Mouse (Mus musculus): ENCODE results near the gene 1700017B05Rik. TPM values are rescaled to one million over a fixed set of nuclear protein-coding genes. Genes with fewer than 3 reads are reported as not detected.
"Not testable (repeated sequence)": the region's sequence is repeated elsewhere in the genome, so short reads cannot be mapped to it uniquely, and the experiment has no call there.

The 1700017B05Rik gene
- total RNA-seq, 2 experiments from 2014 or later, result 2.9 to 5.2 TPM

DNA sequence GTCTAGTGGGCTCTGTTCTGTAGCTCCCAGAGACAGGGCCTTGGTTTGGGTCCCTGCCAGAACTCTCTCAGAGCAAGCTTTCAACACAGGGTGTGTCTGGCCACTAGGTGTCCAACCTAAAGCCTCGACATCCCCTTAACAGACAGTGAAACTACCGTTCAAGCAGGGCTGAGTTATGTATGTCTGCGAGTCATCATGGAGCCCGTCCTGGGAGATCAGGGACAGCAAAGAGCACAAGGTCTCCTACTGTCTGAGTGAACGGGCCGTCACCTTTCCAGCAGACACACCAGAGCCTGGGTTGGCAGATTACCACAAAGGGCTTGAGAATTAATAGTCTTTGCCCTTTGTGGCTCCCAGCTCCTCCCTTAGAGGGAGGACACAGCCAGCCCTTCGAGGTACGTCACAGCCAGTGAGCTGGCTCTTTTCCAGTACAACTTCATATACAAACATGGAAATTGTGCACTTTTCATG is 15.2 kb downstream of the 1700017B05Rik start:
- DNase-seq, result no peak

DNA sequence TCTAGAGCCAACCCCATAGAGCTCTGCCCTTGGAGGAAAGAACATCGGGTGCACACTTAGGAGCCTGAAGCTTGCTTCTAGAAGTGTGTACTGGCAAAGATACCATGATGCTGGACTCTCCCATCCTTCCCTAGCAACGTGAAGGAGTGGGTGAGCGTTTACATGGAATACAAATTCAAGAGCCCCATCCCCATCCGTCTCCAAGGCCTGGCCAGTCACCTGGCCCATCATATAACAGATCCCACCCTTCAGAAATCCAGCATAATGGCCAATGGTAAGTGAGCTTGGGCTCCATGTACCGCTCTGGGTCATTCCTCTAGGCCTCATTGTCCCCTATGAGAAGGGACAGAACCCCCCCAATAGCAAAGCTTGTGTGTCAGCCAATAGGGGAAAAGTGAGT is 15.9 kb downstream of the 1700017B05Rik start:
- no peak for DNase-seq

DNA sequence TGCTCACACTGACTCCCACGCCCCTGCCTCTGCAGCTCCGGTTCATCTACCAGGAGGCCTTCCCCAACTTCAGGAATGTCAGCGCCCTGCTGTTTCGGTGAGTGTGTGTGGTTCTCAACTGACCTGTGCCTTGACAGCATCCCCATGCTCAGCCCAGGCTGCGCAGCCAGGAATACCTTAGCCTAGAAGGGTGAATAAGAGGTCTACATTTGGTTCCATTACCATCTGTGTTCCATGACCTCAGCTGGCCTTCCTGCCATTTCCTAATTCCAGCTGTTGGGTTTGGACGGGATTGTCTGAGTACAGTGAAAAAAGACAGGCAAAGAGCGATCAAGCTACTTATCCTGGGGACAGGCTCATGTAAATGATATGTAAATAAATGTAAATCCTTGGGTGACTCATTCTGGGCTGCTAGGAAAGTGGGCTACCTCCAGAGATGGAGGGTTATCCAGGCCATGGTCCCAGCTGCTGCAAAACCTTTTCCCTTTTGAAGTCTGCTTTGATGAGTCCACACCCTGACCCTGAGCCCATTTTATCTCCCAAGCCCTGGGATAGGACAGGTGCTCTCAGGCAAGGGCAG is 18.2 kb downstream of the 1700017B05Rik start:
- DNase-seq, result no peak

DNA sequence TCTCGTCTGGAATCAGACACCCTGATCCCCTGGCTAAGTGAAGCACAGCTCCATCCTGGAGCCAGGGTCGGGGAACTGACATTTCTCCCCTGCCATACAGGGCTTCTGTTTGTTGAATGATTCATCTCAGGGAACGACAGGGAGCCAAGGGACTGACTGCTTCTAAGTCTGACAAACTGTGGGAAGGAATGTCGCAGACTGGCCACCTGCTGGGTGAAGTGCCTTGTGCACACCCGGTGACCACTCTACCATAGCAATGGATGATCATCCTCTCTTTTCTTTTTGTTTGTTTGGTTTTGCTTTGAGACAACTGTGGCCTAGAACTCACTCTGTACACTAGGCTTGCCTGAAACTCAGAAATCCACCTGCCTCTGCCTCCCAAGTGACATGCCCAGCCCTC is 19.5 kb downstream of the 1700017B05Rik start:
- no peak for DNase-seq

DNA sequence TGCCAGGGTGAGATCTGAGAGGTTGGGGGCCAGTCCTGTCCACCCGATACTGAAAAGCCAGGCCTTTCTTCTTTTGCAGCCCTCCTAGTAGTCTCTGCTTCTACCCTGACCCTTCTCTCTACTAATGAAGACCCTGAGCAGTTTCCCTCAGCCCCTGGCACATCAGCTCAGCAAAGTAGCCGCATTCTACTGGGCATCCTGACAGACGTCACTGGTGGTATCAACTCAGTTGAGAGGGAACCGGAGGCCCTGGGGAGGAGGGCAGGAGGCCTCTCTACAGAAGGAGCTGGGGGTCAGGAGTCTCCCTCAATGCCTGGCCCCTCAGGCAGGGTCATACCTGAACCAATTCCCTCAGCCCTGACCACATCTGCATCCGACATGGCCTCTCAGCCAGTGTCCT is 21.3 kb downstream of the 1700017B05Rik start:
- no peak for DNase-seq

DNA sequence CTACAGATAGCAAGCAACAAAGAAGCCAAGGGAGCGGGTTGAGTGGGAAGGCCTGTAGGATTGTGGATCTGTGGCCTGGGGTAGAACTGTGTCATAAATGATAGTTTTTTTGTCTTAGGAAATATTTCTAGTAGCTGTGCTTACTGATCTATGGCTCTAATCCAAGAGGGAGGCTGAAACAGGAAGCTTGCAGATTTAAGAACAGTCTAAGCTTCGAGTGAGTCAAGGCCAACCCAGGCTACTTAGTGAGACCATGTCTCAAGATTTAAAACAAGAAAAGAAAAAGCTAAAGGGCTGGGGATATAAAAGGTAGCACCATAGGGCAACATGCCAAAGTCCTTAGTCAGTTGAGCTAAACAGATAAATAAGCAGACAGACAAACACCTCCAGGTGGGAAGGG is 24.2 kb downstream of the 1700017B05Rik start:
- no peak for DNase-seq

DNA sequence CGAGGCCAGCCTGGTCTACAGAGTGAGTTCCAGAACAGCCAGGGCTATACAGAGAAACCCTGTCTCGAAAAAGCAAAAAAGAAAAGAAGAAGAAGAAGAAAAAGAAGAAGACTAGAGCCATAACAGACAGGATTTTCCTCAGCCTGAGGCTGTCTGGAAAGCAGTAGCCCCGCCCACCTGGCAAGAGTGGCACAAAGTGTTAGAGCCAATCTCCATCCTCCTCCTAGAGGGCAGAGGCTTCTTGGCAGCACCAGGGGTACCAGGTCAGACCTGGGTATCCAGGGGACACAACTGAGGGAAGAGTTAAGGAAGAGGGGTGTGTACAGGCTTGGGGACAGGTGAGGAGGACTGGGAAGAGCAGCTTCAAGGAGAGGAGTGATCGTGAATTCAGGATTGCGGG is 24.7 kb downstream of the 1700017B05Rik start:
- DNase-seq, result no peak

DNA sequence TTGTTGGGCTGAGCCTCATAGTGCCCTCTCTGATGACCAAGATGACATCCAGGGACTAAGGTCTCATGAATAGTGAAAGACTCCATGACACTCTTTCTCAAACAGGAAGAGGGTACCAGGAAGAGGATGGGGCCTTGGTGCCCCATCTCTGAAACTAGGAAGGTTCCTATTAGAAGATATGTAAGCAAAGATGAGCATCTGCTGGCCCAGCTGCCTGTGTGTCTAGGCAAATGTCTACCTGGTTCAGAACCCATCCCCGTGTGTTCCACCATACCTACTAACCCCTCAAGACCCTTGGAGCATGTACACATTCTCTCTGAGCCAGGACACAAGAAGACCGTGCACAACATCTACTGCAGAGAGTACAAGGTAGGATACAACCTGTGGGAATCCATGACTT is 26.2 kb downstream of the 1700017B05Rik start, which contains the start of gene Trcg1:
Gene Trcg1 (plus strand): TSS at position 301 of the 400 bp plus-strand sequence.
- DNase-seq, result no peak

DNA sequence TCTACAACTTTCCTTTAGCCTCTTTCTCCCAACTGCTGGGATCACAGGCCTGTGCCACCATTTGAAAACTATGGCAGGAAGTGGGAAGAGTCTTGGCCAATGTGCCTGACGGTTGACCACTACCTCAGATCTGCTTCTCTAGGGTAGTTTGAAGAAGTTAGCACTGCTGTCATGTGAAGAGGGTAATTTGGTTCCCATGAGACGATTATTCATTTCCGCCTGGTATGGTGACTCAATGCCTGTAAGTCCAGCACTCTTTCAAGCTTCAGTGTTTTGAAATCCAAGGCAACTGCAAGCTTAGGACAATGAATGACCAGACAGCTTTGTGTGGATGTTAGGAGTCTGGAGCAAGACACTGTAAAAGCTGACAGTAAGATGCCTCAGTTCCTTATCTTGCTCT is 28.6 kb downstream of the 1700017B05Rik start:
- no peak for DNase-seq

DNA sequence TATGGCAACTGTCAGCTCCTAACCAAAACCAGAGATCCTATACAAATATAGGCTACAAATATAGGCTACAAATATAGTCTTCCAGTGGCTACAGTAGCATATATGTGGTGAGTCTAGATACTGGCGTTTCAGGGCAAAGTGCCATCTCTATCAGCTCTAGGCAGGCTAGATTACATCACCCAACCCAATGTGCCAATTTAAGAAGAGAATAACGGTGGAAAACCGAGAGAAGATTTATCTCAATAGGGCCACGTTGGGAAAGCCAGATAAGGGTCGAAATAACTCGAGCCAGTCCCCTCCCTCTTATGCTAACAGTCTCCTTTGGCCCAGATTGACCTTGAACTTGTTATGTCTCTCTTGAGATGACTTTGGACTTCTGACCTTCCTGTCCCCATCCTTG is 29.3 kb downstream of the 1700017B05Rik start:
- no peak for DNase-seq

DNA sequence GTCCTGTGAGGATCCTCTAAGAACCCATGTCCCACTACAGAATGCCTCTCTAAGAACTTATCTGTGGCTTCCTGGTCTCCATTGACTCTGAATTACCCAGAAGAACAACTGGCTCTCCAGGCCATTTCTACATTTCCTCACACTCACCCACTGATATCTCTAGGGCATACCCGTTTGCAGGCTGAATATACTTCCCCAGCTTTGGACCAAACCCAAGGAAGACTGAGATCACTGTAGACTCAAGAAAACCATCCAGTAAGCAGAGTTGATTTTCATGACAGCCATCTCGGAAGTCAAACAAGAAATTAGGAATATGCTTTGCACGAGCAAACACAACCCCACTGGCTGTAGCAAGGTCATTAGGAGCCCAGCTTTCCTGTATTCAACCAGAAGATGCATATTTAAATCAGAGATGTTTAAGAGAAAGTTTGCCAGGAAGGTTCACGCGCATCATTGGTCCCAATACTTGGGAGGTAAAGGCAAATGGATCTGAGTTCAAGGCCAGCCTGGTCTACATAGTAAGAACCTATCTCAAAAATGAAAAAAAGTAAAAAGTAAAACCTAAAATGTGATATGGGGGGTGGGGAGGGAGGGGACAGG is 30.0 kb downstream of the 1700017B05Rik start:
- no peak for DNase-seq

DNA sequence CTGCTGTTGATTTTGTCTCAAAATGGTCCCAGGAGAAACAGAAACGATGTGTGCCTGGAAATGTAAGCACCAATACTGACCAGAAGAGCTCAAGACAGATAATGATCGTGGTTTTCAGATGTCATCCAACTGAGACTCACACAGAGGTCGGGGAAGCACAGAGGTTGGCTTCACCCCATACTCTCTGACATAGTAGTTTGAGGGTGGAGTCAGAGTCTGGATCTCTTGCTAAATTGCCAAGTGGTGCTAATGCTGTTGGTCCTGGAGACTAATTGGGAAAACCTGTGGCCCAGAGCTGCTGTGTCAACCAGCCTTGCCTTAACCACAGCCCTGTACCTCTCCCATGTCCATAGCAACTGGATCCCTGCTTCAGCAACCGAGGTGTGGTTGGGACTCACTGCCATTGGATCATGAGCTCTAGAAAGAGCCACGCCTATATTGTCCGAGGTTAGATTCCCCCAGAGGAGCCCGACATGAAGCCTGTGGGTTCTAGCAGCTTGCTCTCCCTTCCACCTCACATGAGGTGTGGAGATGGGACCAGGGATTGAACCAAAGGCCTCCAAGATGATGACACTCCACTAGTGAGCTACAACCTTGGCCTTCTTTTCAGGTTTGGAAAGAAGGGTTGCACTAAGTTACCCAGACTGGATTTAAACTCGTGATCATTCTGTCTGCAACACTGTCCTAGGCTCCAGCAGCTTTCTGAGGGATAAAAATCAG is 30.7 kb downstream of the 1700017B05Rik start:
- no peak for DNase-seq

DNA sequence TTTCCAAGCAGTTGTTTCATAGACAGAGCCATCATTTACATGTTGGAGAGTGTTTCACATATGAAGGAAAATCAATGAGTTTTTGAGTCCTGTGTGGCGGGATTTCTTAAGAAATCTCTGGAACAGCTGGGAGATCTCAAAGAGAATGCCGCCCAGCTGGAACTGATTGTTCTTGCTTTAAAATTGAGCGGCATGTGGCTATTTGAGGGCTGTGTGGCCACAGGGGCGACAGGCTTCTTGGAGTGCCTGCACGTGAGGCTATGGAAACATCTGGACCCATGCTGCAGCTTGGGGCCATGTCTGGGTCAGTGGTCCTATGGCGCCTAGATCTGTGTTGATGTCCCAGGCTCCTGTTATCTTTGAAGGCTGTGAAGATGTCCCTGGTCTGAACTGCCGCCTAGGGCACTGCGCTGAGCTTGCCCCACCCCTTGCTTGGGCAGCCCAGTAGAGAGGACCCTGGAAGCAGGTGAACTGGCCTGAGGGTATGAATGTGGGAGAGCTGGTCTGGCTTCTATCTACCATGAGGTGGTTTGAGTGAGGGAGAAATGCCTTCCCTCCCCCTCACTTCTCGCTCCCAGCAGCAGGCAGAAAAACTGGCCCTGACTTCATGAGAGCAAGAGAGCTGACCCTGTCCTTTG is 32.1 kb downstream of the 1700017B05Rik start:
- no peak for DNase-seq

DNA sequence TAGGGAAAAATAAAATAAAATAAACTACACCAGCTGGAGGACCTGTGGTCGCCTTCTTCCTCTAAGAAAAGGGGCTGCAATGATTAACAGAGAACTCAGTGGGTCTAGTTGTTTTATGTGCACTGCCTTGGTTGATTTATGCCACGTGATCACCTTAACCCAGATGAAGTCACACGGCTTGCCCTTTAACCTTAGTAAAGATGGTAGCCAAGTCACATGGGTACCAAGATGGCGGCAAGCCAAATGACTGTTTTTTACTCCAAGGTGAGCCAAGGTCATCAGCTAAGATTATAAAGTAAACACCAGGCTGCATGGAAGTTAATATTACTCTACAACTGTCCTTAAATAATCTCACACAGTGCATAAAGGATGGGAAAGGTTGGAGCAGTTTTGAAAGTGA is 32.7 kb downstream of the 1700017B05Rik start:
- DNase-seq, result no peak

DNA sequence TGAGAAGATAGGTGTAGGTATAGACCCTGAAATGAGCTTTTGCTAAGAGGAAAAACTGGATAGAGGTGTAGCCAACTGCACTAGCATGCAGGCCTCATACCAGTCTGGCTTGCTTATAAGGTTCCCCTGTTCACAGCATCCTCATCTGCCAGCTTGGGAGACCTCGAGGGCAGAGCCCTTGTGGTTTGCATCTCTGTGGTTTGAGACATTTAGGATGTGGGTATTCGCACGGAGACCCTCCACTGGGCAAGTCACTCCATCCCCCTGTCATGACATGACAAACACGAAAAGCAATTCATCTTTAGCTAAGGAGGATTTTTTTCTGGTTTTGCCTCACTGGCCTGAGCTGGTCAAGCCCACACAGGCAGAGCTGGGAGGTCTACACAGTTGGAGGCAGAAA is 34.2 kb downstream of the 1700017B05Rik start:
- no peak for DNase-seq

DNA sequence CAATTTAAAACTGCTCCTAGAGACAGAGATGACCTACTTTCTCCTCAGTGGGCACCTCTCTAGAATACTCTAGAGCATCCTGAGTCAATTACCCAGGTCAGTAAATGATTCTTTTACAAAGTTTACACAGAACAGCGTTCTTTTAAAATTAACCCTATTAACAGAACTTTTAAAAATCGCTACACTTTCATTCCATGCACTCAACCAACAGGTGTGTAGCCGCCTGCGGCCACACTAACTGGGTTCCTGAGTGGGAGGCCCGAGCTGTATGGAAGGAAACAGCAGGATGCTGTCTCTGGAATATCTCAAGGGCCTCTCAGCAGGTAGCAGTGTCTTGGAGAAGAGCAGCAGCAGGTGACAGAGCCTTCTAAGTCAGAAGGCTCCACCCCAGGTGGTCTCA is 35.2 kb downstream of the 1700017B05Rik start:
- no peak for DNase-seq

DNA sequence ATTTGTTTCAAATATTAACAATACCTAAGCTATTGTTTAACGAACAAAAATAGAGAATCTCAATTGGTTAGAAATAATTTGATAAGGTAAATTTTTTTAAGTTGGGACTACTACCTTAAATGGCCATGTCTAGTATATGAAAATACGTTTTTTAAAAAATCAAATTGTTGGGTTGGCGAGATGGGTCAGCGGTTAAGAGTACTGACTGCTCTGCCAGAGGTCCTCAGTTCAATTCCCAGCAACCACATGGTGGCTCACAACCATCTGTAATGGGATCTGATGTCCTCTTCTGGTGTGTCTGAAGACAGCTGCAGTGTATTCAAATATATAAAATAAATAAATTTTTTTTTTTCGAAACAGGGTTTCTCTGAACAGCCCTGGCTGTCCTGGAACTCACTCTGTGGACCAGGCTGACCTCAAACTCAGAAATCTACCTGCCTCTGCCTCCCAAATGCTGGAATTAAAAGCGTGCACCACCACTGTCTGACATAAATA is 35.7 kb downstream of the 1700017B05Rik start:
- not testable (repeated sequence) for DNase-seq

DNA sequence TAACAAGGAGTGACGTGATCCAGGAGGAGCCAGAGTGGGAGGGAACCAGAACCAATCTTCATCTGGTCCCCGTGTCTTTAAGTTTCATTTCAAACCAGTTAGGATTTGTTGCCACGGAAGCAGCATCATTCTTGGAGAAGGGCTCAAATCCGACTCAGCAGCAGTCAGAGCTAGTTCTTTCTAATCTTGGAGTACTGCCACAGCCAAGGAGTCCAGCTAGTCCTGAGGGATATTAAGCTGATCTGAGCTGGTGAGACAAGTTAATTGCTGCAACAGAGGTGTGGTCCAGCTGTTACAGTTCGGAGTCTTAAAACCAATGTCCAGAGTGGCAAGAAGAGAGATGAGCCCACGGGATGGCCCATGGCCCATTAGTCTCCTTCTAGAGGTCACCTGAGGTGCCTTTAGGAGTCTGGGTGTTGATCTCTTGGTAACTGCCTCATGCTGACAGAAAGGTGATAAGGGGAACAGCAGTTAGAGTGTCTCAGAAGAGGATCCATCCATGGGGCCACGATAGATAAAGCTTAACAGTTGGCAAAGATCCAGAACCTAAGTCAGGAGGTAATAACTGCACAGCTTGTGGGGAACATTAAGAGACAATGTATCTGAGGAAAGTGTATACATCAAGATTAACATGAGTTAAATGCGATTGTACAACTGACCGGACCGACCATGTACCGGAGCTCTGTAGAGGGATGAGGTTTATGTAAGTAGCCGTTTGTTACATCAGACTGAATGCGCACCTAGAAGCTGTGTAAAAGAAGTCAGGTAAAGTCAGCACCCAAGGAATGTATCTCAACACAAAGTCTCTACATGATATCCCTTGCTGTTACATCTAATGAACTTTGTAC is 36.4 kb downstream of the 1700017B05Rik start:
- no peak for DNase-seq

DNA sequence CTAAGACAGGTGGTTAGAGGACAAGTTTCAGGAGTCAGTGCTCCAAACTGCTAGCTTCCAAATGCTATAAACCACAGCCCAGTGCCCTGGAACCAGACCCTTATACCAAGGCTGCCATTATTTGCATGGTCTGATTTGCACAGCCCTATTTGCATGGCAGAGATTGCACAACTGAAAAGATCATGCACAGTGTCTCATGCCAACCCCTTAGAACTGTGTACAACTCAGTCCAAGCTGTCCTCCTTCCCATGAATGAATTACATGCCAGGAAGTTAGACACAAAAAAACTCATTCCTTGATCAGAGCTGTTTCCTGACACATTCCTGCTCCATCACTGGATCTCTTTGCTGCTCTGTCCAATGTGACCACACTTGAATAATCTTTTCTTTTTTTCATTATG is 39.1 kb downstream of the 1700017B05Rik start:
- DNase-seq, result no peak

DNA sequence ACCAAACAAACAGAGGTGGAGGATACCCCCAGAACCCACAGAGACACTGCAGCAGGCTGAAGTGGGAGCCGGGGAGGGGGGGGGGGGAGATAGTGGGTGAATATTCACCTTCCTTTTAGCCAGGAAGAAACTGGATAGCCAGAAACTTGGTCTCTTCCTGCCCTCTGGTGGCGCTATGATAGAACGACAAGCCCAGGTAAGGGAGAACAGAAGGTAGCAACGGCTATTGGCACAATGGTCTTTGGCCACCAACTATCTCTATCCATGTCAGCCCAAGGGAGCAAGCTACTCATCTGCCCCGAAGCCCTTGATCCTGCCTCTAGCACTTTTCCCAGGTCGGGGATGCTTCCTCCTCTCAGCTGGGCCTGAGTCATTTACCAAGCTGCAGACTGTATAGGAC is 42.1 kb downstream of the 1700017B05Rik start:
- no peak for DNase-seq

DNA sequence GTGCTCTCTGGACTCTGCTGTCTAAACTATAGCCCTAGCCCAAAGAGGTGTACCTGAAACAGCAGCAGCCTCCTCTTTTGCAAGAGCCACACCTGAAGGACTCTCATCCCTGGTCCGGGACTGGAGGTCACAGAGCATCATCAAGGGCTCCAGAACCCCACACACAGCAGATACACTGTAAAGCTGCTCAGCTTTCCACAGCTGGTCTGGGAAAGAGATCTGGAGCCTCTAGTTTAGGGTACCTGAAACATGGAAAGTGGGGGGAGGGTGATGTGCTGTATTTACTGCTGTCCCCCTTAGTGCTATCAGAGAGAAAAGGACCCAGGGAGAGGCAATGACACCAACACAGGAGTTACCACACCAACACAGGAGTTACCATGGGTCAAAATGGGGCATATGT is 42.9 kb downstream of the 1700017B05Rik start:
- DNase-seq, result no peak

DNA sequence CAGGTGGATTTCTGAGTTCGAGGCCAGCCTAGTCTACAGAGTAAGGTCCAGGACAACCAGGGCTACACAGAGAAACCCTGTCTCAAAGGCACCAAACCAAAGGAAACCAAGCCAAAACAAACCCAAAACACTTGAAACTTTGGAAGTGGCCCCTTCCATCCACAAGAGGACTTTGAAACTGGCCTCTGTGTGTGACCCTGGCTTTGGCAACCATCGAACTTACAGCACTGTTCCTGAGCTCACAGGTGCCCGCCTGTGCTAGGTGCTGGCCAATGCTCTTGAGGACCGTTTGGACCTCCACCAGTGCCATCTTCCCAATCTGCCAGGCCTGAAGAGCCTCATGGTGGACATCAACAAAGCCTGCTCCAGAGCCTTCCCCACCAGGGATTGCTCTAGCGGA is 43.6 kb downstream of the 1700017B05Rik start:
- DNase-seq, result no peak

Data from gastrocnemius, postnatal 25 days (tissue).